Mouse (Mus musculus): ENCODE data around the gene Ssbp3.

- TF ChIP-seq MAFK (IDR thresholded peaks at IDR 0.05; ENCODE audit: insufficient read depth, low read depth, low read length) (no peak), ZC3H11A (IDR thresholded peaks at IDR 0.05; ENCODE audit: borderline replicate concordance, low read depth, low read length) (no peak), CHD2 (IDR thresholded peaks at IDR 0.05; ENCODE audit: low read depth, low read length) (no peak)
Measured at GRCm38 (mm10) chr4:106924888-106925287, 14.4 kb downstream of the Ssbp3 start.

All from ES-E14 (cell line).